Mouse (Mus musculus) heart, adult 2 months (tissue): Measurements from ENCODE around the gene Alkbh8. TPM values are rescaled to one million over a fixed set of nuclear protein-coding genes. Genes with fewer than 3 reads are reported as not detected.
"Not testable (repeated sequence)": the region's sequence is repeated elsewhere in the genome, so short reads cannot be mapped to it uniquely, and the experiment has no call there.

ENCODE experiments used
- DNase-seq, 2 experiments: peaks; one replicate each; pipeline ENCODE4 v3.0.0; 2021
- H3K27ac ChIP-seq: fragments of 200-600 bp; 2 replicates; pipeline ENCODE4 v1.8.1; 2022
- H3K27me3 ChIP-seq: fragments of 200-500 bp; 2 replicates; pipeline ENCODE4 v1.6.1; 2012; ENCODE audit warnings: mild to moderate bottlenecking, low read length, inconsistent platforms, mixed read lengths; ENCODE audit not compliant: control insufficient read depth, insufficient read depth
- H3K36me3 ChIP-seq: fragments of 200-500 bp; 2 replicates; pipeline ENCODE4 v1.6.1; 2012; ENCODE audit warnings: low read length, inconsistent platforms; ENCODE audit not compliant: control insufficient read depth, insufficient read depth
- H3K4me1 ChIP-seq: fragments of 200-500 bp; 2 replicates; pipeline ENCODE4 v1.6.1; 2011; ENCODE audit warnings: low read length; ENCODE audit not compliant: control insufficient read depth, insufficient read depth
- H3K4me3 ChIP-seq: fragments of 200-600 bp; 2 replicates; pipeline ENCODE4 v1.8.1; 2022
- H3K79me2 ChIP-seq: fragments of 200-500 bp; replicated peaks from 2 replicates; pipeline ENCODE4 v1.6.1; 2012; ENCODE audit warnings: mild to moderate bottlenecking, inconsistent platforms, low read length, moderate library complexity, mixed read lengths; ENCODE audit not compliant: control insufficient read depth, insufficient read depth
- H3K9ac ChIP-seq: fragments of 200-500 bp; 2 replicates; pipeline ENCODE4 v1.6.1; 2012; ENCODE audit warnings: low read depth, mild to moderate bottlenecking, control low read depth, inconsistent platforms, low read length, mixed read lengths
- CTCF ChIP-seq: fragments of 200-600 bp; IDR thresholded peaks from 2 replicates; pipeline ENCODE4 v1.8.1; 2022; ENCODE audit warnings: antibody characterized with exemption, mild to moderate bottlenecking, moderate library complexity
- EP300 ChIP-seq: fragments of 200-500 bp; IDR thresholded peaks from 2 replicates; pipeline ENCODE4 v1.6.1; 2011; ENCODE audit warnings: low read depth, low read length, control low read depth; ENCODE audit not compliant: insufficient read depth
- POLR2A ChIP-seq: fragments of 200-500 bp; IDR thresholded peaks from 2 replicates; pipeline ENCODE4 v1.6.1; 2011; ENCODE audit warnings: mild to moderate bottlenecking, low read depth, low read length, control low read depth; ENCODE audit not compliant: insufficient read depth
- WGBS: fragments of 180-500 bp; shearing (Covaris S2); methylation state at CpG from one replicate; pipeline ENCODE4 v1.1.7; 2018; 5-methylcytosine and 5-hydroxymethylcytosine counted together
- intact Hi-C: fragments of 180-260 bp; cut with DNase I; formaldehyde crosslinking; loops from one replicate; pipeline ENCODE4 v1.15.1; 2025
- polyA plus RNA-seq: library from polyadenylated mRNA; depleted of rRNA; stranded (reverse); fragments of >200 nt; gene quantifications from 2 replicates; pipeline ENCODE4 v1.2.3, GENCODE M21; 2012
- total RNA-seq, 2 experiments: library from RNA; stranded (reverse); gene quantifications; 2 replicates each; pipeline ENCODE4 v1.2.3; 2021

Alkbh8 gene
- total and polyA plus RNA-seq, 3 experiments: 1.7 to 16.6 (median 12.7) TPM

- no peak for DNase-seq
- H3K27ac ChIP-seq: no peak overlapping the region
- intact Hi-C loops: no loop called here
- H3K4me3 ChIP-seq: no peak overlapping the region
- no peak for TF ChIP-seq EP300
- 67% methylated on average over 3 of the region's 3 CpGs for WGBS
- H3K36me3 ChIP-seq: no peaks in the 10 kb centered on the region
- H3K27me3 ChIP-seq: 0 out of 2 replicates have a peak, but pooled peaks cover 2% of the 10 kb centered on the region
- H3K9ac ChIP-seq: no peak overlapping the region
- no peaks in the 10 kb centered on the region for H3K4me1 ChIP-seq
- H3K79me2 ChIP-seq: no peaks in the 10 kb centered on the region
These were observed 4.1 kb upstream of the Alkbh8 start for GRCm38 (mm10) chr9:3330737-3331384.

GRCm38 (mm10) chr9:3336661-3337060 is 1.7 kb downstream of the Alkbh8 start:
- Histone ChIP-seq H3K4me3 (no peak overlapping the region), H3K9ac (no peak overlapping the region), H3K79me2 (peaks cover 2% of the 10 kb centered on the region; the same call in 1 of the 2 replicates), H3K27me3 (no peaks in the 10 kb centered on the region), H3K27ac (no peak overlapping the region), H3K4me1 (peaks cover 1% of the 10 kb centered on the region; the same call in 1 of the 2 replicates), H3K36me3 (no peaks in the 10 kb centered on the region)
- WGBS: 95% methylated on average over 3 of the region's 3 CpGs
- intact Hi-C loops: no loop called here
- DNase-seq: no peak
- no peak for TF ChIP-seq POLR2A
- TF ChIP-seq CTCF: no peak
- TF ChIP-seq EP300: no peak

GRCm38 (mm10) chr9:3345136-3345535 is 10.2 kb downstream of the Alkbh8 start:
- Histone ChIP-seq H3K4me3 (no peak overlapping the region), H3K4me1 (no peaks in the 10 kb centered on the region), H3K79me2 (no peaks in the 10 kb centered on the region), H3K27ac (no peak overlapping the region), H3K36me3 (peaks cover 5% of the 10 kb centered on the region), H3K9ac (no peak overlapping the region), H3K27me3 (no peaks in the 10 kb centered on the region)
- DNase-seq: no peak
- no peak for TF ChIP-seq POLR2A
- TF ChIP-seq EP300: no peak
- TF ChIP-seq CTCF: no peak
- intact Hi-C loops: no loop called here

- DNase-seq: no peak
- 63% methylated on average over 1 of the region's 1 CpGs for WGBS
- H3K4me1 ChIP-seq: no peaks in the 10 kb centered on the region
- H3K27ac ChIP-seq: no peak overlapping the region
- intact Hi-C loops: no loop called here
- H3K27me3 ChIP-seq: no peaks in the 10 kb centered on the region
- H3K79me2 ChIP-seq: no peaks in the 10 kb centered on the region
- TF ChIP-seq POLR2A (no peak), CTCF (no peak), EP300 (no peak)
- no peak overlapping the region for H3K4me3 ChIP-seq
- peaks cover 7% of the 10 kb centered on the region for H3K36me3 ChIP-seq
- H3K9ac ChIP-seq: no peak overlapping the region
These were observed 11.0 kb downstream of the Alkbh8 start for GRCm38 (mm10) chr9:3345967-3346366.

- no peaks in the 10 kb centered on the region for H3K4me1 ChIP-seq
- DNase-seq: no peak
- TF ChIP-seq CTCF (peak; percentile 45), EP300 (no peak), POLR2A (no peak)
- no peak overlapping the region for H3K9ac ChIP-seq
- intact Hi-C loops: no loop called here
- no peaks in the 10 kb centered on the region for H3K27me3 ChIP-seq
- H3K27ac ChIP-seq: no peak overlapping the region
- WGBS: 69% methylated on average over 1 of the region's 1 CpGs
- no peak overlapping the region for H3K4me3 ChIP-seq
- H3K36me3 ChIP-seq: peaks cover 7% of the 10 kb centered on the region
- no peaks in the 10 kb centered on the region for H3K79me2 ChIP-seq
These were observed 15.1 kb downstream of the Alkbh8 start for GRCm38 (mm10) chr9:3350056-3350455.

DNA sequence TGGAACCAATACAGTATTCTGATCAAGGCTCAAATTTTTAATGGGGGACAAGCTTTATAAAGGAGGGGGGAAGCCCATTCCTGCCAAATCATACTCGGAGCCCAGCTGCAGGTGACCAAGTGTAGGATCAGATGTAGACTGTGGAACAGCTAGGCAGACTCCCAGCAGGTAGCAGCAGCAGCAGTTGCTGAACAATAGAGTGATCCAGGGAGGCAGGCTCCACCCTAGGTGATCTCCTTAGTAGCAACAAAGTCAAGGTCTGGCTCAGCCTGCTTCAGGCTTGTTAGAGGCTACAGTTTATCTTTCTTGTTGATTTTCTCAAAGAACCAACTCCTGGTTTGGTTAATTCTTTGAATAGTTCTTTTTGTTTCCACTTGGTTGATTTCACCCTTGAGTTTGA is 41.4 kb downstream of the Alkbh8 start:
- H3K27ac ChIP-seq, DNase-seq, H3K9ac ChIP-seq, intact Hi-C loops, H3K4me1 ChIP-seq, H3K79me2 ChIP-seq, H3K4me3 ChIP-seq, H3K36me3 ChIP-seq, H3K27me3 ChIP-seq: not testable (repeated sequence)
- 71% methylated on average over 1 of the region's 1 CpGs for WGBS
